Mouse (Mus musculus) hindbrain, embryonic 12.5 days (tissue): Measurements from ENCODE around the gene Aak1. TPM values are rescaled to one million over a fixed set of nuclear protein-coding genes. Genes with fewer than 3 reads are reported as not detected.

Experiments
- ATAC-seq: fragments of 200-750 bp; cut with Nextera tagmentation; 2 replicates; pipeline ENCODE4 v1.8.0; 2017; ENCODE audit warnings: moderate TSS enrichment; ENCODE audit not compliant: low FRiP score
- H3K27ac ChIP-seq: fragments of 300-500 bp; sonication (generic); 2 replicates; pipeline ENCODE4 v1.5.1; 2016; ENCODE audit warnings: mild to moderate bottlenecking
- H3K27me3 ChIP-seq: fragments of 300-500 bp; sonication (generic); 2 replicates; pipeline ENCODE4 v1.6.1; 2016; ENCODE audit warnings: mild to moderate bottlenecking
- H3K36me3 ChIP-seq: fragments of 300-500 bp; sonication (generic); 2 replicates; pipeline ENCODE4 v1.6.1; 2016; ENCODE audit warnings: mild to moderate bottlenecking
- H3K4me1 ChIP-seq: fragments of 300-500 bp; sonication (generic); 2 replicates; pipeline ENCODE4 v1.6.1; 2016
- H3K4me2 ChIP-seq: fragments of 300-500 bp; sonication (generic); replicated peaks from 2 replicates; pipeline ENCODE4 v1.6.1; 2016; ENCODE audit warnings: mild to moderate bottlenecking
- H3K4me3 ChIP-seq: fragments of 300-500 bp; sonication (generic); 2 replicates; pipeline ENCODE4 v1.5.1; 2016; ENCODE audit warnings: mild to moderate bottlenecking
- H3K9ac ChIP-seq: fragments of 300-500 bp; sonication (generic); 2 replicates; pipeline ENCODE4 v1.6.1; 2016; ENCODE audit warnings: mild to moderate bottlenecking, moderate library complexity
- H3K9me3 ChIP-seq: fragments of 300-500 bp; sonication (generic); replicated peaks from 2 replicates; pipeline ENCODE4 v1.6.1; 2016; ENCODE audit warnings: mild to moderate bottlenecking
- WGBS: fragments of 180-500 bp; shearing (Covaris S2); methylation state at CpG from one replicate; pipeline ENCODE4 v1.1.7; 2016; 5-methylcytosine and 5-hydroxymethylcytosine counted together
- polyA plus RNA-seq: library from polyadenylated mRNA; unstranded; fragments of >200 nt; fragmentation: Nextera tagmentation; extraction: Ambion mirVana; gene quantifications from 2 replicates; pipeline ENCODE4 v1.2.1, GENCODE M21; 2016

Gene Aak1
- polyA plus RNA-seq, 1 experiment from 2014 or later: 37.0 TPM

- H3K36me3 ChIP-seq: peaks cover 16% of the 10 kb centered on the region
- H3K4me2 ChIP-seq: no peak overlapping the region
- no peaks in the 10 kb centered on the region for H3K9me3 ChIP-seq
- 90% methylated on average over 8 of the region's 8 CpGs for WGBS
- no peak for ATAC-seq
- H3K27ac ChIP-seq: no peak overlapping the region
- H3K27me3 ChIP-seq: no peaks in the 10 kb centered on the region
- H3K9ac ChIP-seq: no peak overlapping the region
- no peaks in the 10 kb centered on the region for H3K4me1 ChIP-seq
- H3K4me3 ChIP-seq: no peak overlapping the region
Measured at GRCm38 (mm10) chr6:86985314-86986106, 136.2 kb downstream of the Aak1 start.

- H3K9ac ChIP-seq: no peak overlapping the region
- H3K4me2 ChIP-seq: no peak overlapping the region
- H3K27ac ChIP-seq: no peak overlapping the region
- H3K9me3 ChIP-seq: no peaks in the 10 kb centered on the region
- H3K36me3 ChIP-seq: peaks cover 4% of the 10 kb centered on the region
- H3K27me3 ChIP-seq: no peaks in the 10 kb centered on the region
- WGBS: 95% methylated on average over 6 of the region's 6 CpGs
- H3K4me3 ChIP-seq: no peak overlapping the region
- no peaks in the 10 kb centered on the region for H3K4me1 ChIP-seq
- ATAC-seq: no peak
Measured at GRCm38 (mm10) chr6:86989576-86989975, 140.3 kb downstream of the Aak1 start.

GRCm38 (mm10) chr6:86991041-86991440 lies 141.7 kb downstream of the Aak1 start:
- 92% methylated on average over 3 of the region's 3 CpGs for WGBS
- Histone ChIP-seq H3K4me1 (no peaks in the 10 kb centered on the region), H3K9me3 (no peaks in the 10 kb centered on the region), H3K9ac (no peak overlapping the region), H3K27me3 (no peaks in the 10 kb centered on the region), H3K27ac (no peak overlapping the region), H3K4me3 (no peak overlapping the region), H3K36me3 (peaks cover 7% of the 10 kb centered on the region), H3K4me2 (no peak overlapping the region)
- no peak for ATAC-seq

GRCm38 (mm10) chr6:86992349-86992748 lies 143.0 kb downstream of the Aak1 start:
- H3K9ac ChIP-seq: no peak overlapping the region
- ATAC-seq: no peak
- no peak overlapping the region for H3K4me2 ChIP-seq
- no peaks in the 10 kb centered on the region for H3K4me1 ChIP-seq
- no peak overlapping the region for H3K27ac ChIP-seq
- peaks cover 20% of the 10 kb centered on the region for H3K36me3 ChIP-seq
- H3K4me3 ChIP-seq: no peak overlapping the region
- 95% methylated on average over 8 of the region's 8 CpGs for WGBS
- H3K9me3 ChIP-seq: no peaks in the 10 kb centered on the region
- H3K27me3 ChIP-seq: no peaks in the 10 kb centered on the region

DNA sequence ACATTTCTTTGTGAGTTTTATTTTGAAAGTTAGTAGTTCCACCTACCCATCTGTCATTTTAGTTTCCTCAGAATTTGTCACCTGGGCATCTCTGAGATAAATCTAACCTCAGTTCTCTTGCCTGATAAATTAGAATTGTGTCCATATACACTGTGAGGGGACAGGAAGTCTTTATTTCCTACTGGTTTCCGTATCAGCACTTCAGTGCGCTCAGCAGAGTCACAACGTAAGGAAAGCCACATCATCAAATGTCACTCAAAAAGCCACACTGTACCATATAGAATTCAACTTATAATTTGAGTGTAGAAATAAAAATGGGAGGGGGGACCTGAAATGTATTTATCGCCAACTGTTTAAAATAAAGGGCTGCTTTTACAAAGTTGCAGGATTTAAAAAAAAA lies 144.9 kb downstream of the Aak1 start:
- no peak overlapping the region for H3K4me3 ChIP-seq
- H3K9ac ChIP-seq: no peak overlapping the region
- H3K36me3 ChIP-seq: peaks cover 27% of the 10 kb centered on the region
- H3K4me2 ChIP-seq: no peak overlapping the region
- H3K4me1 ChIP-seq: no peaks in the 10 kb centered on the region
- no peaks in the 10 kb centered on the region for H3K27me3 ChIP-seq
- ATAC-seq: no peak
- no peaks in the 10 kb centered on the region for H3K9me3 ChIP-seq
- no peak overlapping the region for H3K27ac ChIP-seq
- 90% methylated on average over 4 of the region's 4 CpGs for WGBS

DNA sequence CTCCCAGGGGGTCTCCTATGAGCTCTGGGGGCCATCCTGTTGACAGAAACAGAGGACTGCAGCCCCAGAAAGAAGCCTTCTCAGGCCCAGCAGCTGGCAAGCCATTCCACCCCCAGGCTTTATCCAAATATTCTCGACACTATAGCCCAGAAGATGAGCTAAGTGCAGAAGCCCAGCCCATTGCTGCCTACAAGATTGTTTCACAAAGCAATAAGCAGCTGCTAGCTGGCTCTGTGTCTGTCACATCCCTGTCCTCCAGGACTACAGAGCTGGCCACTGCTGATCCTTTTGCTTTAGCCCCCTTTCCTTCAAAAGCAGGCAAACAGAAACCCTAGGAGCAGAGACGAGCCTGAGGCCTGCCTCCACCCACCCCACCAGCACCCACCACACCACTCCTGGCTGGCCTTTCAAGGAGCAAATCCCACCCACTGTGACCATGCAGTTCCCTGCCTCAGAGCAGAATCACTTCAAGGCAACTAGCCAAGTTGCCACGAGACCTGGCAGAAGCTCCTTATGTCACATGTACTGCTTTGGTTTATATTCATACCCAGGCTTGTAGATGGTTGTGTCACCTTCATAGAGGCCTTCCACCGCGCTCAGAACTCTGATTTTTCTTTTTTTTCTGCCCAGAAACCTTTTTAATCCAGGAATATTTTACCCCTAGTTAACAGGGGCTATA lies 147.5 kb downstream of the Aak1 start:
- no peaks in the 10 kb centered on the region for H3K4me1 ChIP-seq
- no peak overlapping the region for H3K4me2 ChIP-seq
- H3K4me3 ChIP-seq: no peak overlapping the region
- H3K36me3 ChIP-seq: peaks cover 27% of the 10 kb centered on the region
- H3K9me3 ChIP-seq: no peaks in the 10 kb centered on the region
- no peak overlapping the region for H3K9ac ChIP-seq
- no peaks in the 10 kb centered on the region for H3K27me3 ChIP-seq
- 85% methylated on average over 5 of the region's 5 CpGs for WGBS
- H3K27ac ChIP-seq: no peak overlapping the region
- no peak for ATAC-seq

DNA sequence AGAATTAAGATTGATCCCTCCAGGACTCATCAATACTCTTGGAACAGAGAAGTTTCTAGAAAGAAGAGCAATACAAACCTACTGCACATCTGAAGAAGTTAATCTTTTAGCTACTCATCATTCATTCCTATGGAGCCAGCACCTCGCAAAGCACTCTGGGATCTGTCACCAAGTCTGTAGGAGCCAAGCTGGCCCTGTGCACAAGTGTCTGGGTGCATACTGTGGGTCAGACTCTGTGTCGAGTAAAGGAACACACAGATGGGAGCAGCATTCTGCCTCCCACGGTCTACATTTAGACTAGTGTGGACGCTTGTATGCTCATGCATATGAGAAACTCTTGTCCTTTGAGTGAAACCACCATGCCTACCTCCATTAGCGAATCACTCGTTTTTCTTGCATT lies 148.0 kb downstream of the Aak1 start:
- H3K36me3 ChIP-seq: peaks cover 27% of the 10 kb centered on the region
- no peaks in the 10 kb centered on the region for H3K9me3 ChIP-seq
- ATAC-seq: no peak
- H3K4me2 ChIP-seq: no peak overlapping the region
- 90% methylated on average over 6 of the region's 6 CpGs for WGBS
- no peak overlapping the region for H3K9ac ChIP-seq
- no peak overlapping the region for H3K4me3 ChIP-seq
- H3K4me1 ChIP-seq: no peaks in the 10 kb centered on the region
- no peak overlapping the region for H3K27ac ChIP-seq
- no peaks in the 10 kb centered on the region for H3K27me3 ChIP-seq

DNA sequence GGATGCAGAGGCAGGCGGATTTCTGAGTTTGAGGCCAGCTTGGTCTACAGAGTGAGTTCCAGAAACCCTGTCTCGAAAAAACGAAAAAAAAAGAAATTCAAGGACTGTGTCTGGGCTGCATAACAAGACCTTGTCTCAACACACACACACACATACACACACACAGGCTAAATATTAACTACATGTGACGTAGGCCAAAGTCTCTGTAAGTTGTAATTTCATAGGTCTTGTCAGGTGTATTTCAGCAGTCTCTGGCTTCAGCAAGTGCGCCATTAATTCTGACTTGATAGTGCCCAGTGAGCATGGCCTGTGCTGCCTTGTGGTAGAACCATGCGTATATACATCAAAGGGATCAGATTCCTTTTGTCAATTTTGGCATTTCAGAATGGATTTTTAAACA lies 152.7 kb downstream of the Aak1 start:
- Histone ChIP-seq H3K9ac (no peak overlapping the region), H3K27me3 (no peaks in the 10 kb centered on the region), H3K4me3 (no peak overlapping the region), H3K9me3 (no peaks in the 10 kb centered on the region), H3K36me3 (peaks cover 14% of the 10 kb centered on the region), H3K4me2 (no peak overlapping the region), H3K27ac (no peak overlapping the region), H3K4me1 (no peaks in the 10 kb centered on the region)
- no peak for ATAC-seq
- WGBS: 90% methylated on average over 6 of the region's 6 CpGs

GRCm38 (mm10) chr6:87002521-87003055 lies 153.3 kb downstream of the Aak1 start:
- H3K27ac ChIP-seq: no peak overlapping the region
- H3K4me1 ChIP-seq: no peaks in the 10 kb centered on the region
- no peak overlapping the region for H3K9ac ChIP-seq
- no peak overlapping the region for H3K4me3 ChIP-seq
- no peaks in the 10 kb centered on the region for H3K27me3 ChIP-seq
- no peak overlapping the region for H3K4me2 ChIP-seq
- WGBS: 53% methylated on average over 8 of the region's 8 CpGs
- no peak for ATAC-seq
- no peaks in the 10 kb centered on the region for H3K9me3 ChIP-seq
- H3K36me3 ChIP-seq: peaks cover 8% of the 10 kb centered on the region; the same call in 1 of the 2 replicates

GRCm38 (mm10) chr6:87004099-87004498 lies 154.8 kb downstream of the Aak1 start:
- Histone ChIP-seq H3K9ac (no peak overlapping the region), H3K36me3 (no peaks in the 10 kb centered on the region), H3K27me3 (no peaks in the 10 kb centered on the region), H3K4me1 (peaks cover 2% of the 10 kb centered on the region; the same call in 1 of the 2 replicates), H3K27ac (no peak overlapping the region), H3K4me2 (no peak overlapping the region), H3K9me3 (no peaks in the 10 kb centered on the region), H3K4me3 (no peak overlapping the region)
- no peak for ATAC-seq
- WGBS: 73% methylated on average over 2 of the region's 2 CpGs

- no peaks in the 10 kb centered on the region for H3K9me3 ChIP-seq
- H3K27me3 ChIP-seq: no peaks in the 10 kb centered on the region
- peaks cover 10% of the 10 kb centered on the region for H3K4me1 ChIP-seq
- H3K4me2 ChIP-seq: no peak overlapping the region
- H3K36me3 ChIP-seq: no peaks in the 10 kb centered on the region
- ATAC-seq: no peak
- no peak overlapping the region for H3K4me3 ChIP-seq
- no peak overlapping the region for H3K27ac ChIP-seq
- H3K9ac ChIP-seq: no peak overlapping the region
Measured at GRCm38 (mm10) chr6:87005577-87005976, 156.3 kb downstream of the Aak1 start.

DNA sequence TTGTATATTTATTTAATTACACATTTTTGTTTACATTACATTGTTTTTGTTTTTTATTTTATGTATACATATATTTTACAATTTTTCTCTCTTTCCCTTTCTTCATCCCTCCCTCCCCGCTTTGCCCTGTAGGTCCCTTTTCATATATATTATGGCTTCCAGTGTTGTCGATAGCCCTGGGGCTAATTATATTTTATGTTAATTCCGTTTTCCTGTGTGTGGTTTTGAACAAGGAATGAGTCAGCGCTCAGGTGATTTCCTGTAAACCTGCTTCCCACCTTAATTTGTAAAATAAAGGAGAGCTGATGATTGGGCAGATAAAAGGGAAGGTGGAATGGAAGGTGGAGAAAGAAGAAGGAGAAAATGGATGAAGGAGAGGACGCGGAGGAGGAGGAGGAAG lies 159.6 kb downstream of the Aak1 start, which contains the start of gene Nfu1:
Nfu1 (plus strand) TSS at position 350 of the 400 bp plus-strand sequence.
- Histone ChIP-seq H3K36me3 (peaks cover 12% of the 10 kb centered on the region), H3K4me3 (peak within 1 kb of the TSS; percentile 76), H3K9me3 (no peaks in the 10 kb centered on the region), H3K27ac (peak within 1 kb of the TSS; percentile 79), H3K4me1 (peaks cover 12% of the 10 kb centered on the region), H3K4me2 (peak within 1 kb of the TSS; percentile 58), H3K27me3 (no peaks in the 10 kb centered on the region), H3K9ac (peak within 1 kb of the TSS; percentile 94)
- no peak for ATAC-seq
- 75% methylated on average over 6 of the region's 6 CpGs for WGBS
